Mouse (Mus musculus) A20 (cell line): ENCODE data around the gene Nova2.

Experiments used
- DNase-seq: peaks from one replicate; pipeline ENCODE4 v3.0.0-alpha.2; 2011; ENCODE audit warnings: low read depth, low spot score

The Nova2 gene

GRCm38 (mm10) chr7:18986503-18986902 lies 60.8 kb downstream of the Nova2 start:
- no peak for DNase-seq

GRCm38 (mm10) chr7:18987100-18987499 lies 61.4 kb downstream of the Nova2 start, which contains the start of gene Nanos2:
Nanos2 (plus strand) TSS chr7:18987400.
- DNase-seq, result no peak

GRCm38 (mm10) chr7:18987747-18988146 lies 62.1 kb downstream of the Nova2 start:
- DNase-seq, result no peak

- no peak for DNase-seq
Measured at GRCm38 (mm10) chr7:18988780-18989179, 63.1 kb downstream of the Nova2 start.

- DNase-seq, result no peak
Measured at GRCm38 (mm10) chr7:18989995-18990394, 64.3 kb downstream of the Nova2 start.

GRCm38 (mm10) chr7:18990601-18991295 lies 65.1 kb downstream of the Nova2 start, which contains the start of gene Mypop:
Mypop (plus strand) TSS chr7:18991245.
- peak; percentile 100 for DNase-seq

- no peak for DNase-seq
Measured at GRCm38 (mm10) chr7:18991660-18992293, 66.1 kb downstream of the Nova2 start.

- DNase-seq, result no peak
Measured at GRCm38 (mm10) chr7:18992294-18992675, 66.6 kb downstream of the Nova2 start.

- no peak for DNase-seq
Measured at GRCm38 (mm10) chr7:18993036-18993435, 67.3 kb downstream of the Nova2 start.

GRCm38 (mm10) chr7:18998835-18999234 lies 73.1 kb downstream of the Nova2 start:
- peak; percentile 35 for DNase-seq

- peak; percentile 52 for DNase-seq
Measured at GRCm38 (mm10) chr7:19000421-19000820, 74.7 kb downstream of the Nova2 start.

- DNase-seq, result peak; percentile 94
Measured at GRCm38 (mm10) chr7:19001066-19001806, 75.5 kb downstream of the Nova2 start.

GRCm38 (mm10) chr7:19001807-19002085 lies 76.1 kb downstream of the Nova2 start:
- no peak for DNase-seq

GRCm38 (mm10) chr7:19002115-19002514 lies 76.4 kb downstream of the Nova2 start:
- DNase-seq, result no peak

GRCm38 (mm10) chr7:19002848-19003498 lies 77.3 kb downstream of the Nova2 start:
- peak; percentile 97 for DNase-seq

GRCm38 (mm10) chr7:19003902-19004630 lies 78.4 kb downstream of the Nova2 start, which contains the start of gene Irf2bp1:
Irf2bp1 (plus strand) TSS chr7:19004044.
- DNase-seq, result peak; percentile 95

GRCm38 (mm10) chr7:19004631-19005079 lies 79.0 kb downstream of the Nova2 start:
- peak; percentile 50 for DNase-seq

GRCm38 (mm10) chr7:19005417-19006121 lies 79.9 kb downstream of the Nova2 start:
- no peak for DNase-seq

GRCm38 (mm10) chr7:19006476-19006875 lies 80.8 kb downstream of the Nova2 start:
- DNase-seq, result peak; percentile 88
